Mouse (Mus musculus): ENCODE results near the gene Robo1.

Gene Robo1

GRCm38 (mm10) chr16:72737154-72737553, 429.0 kb downstream of the Robo1 start:
- peak; percentile 64 for DNase-seq (ENCODE audit: low spot score)

DNA sequence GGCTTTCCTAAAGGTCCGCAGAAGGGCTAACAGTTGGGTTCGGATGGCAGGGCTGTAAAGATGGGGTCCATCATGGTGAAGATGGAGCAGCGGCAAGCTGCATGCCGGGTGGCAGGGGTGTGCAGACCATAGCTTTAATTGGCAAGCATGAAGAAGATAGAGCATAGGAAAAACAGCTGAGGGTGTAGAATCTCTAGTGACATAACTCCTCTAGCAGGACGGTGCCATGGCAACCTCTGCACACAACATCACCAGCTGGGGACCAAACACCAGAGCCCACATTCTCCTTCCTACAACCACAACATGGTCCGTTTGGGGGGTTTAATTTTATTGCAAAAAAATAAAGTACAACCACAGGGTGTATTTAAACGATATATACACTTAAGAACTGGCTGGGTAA, 432.1 kb downstream of the Robo1 start:
- no peak for DNase-seq (ENCODE audit: low spot score)

DNA sequence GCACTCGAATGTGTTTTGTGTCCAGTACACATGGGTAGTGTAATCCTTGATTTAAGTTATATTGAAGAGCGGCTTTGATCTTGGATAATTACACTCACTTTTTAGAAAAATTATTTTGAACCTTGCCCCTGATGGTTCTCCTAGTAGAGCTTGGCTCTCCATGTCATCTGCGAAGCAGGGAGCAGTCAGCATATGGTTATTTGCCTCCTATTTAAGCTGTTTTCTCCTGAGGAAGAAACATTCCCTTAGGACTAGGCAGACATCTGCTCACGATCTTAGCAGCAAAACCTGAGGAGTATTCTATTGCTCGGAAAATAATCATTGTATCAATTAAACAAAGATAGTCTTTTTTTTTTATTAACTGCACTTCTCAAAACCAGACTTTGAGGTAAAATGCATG, 439.6 kb downstream of the Robo1 start:
- DNase-seq (ENCODE audit: low spot score) = no peak

GRCm38 (mm10) chr16:72765128-72765913, 457.2 kb downstream of the Robo1 start:
- DNase-seq (ENCODE audit: low spot score) = no peak

DNA sequence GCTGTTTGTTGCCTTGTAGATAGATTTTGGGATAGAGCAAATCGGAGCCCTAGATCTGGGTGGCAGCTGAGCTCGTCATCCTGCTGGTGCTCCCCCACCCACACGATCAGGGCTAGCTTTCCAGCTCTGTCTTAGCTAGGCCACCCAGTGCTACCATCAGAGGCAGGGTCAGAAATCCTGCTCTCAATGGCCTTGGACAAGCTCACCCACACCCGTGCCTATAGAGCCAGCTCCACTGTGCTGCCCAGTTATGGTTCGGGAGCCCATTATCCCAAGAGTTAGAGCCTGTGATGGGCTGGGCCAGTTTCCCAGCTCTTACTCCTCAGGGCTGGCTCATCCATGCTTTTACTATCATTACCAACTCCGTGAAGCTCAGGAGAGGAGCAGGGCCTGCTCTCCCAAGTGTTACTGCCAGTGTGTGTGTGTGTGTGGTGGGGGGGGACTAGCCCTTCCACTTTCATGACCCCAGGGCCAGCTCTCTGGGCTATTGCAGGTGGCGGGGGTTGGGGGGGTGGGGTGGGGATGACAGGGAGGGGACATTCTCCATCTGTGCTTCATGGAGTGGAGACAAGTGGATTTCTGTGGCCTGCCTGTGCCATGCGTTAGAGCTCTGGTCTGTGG, 461.2 kb downstream of the Robo1 start:
- DNase-seq (ENCODE audit: low spot score) = no peak

GRCm38 (mm10) chr16:72772348-72772747, 464.2 kb downstream of the Robo1 start:
- no peak for DNase-seq (ENCODE audit: low spot score)

GRCm38 (mm10) chr16:72773034-72773433, 464.9 kb downstream of the Robo1 start:
- DNase-seq (ENCODE audit: low spot score) = no peak

DNA sequence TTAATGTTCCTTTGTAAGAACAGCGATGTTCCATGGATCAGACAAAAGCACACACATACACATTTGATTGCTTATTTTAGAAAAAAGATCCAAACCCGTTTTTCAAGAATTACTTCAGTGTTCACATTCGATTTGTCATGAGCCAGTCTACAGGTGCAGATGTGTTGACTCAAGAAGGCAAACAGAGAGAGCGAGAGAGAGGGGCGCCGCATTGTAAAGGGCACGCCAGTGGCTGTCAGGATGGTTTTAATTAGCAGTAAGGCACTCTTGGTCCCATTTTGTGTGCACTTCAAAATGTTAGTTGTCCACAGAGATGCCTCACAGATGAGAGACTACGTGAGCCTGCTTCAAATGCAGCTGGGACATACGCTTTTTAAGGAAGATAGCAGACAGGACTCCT, 470.4 kb downstream of the Robo1 start:
- no peak for DNase-seq (ENCODE audit: low spot score)

- no peak for DNase-seq (ENCODE audit: low spot score)
These were observed 474.1 kb downstream of the Robo1 start for GRCm38 (mm10) chr16:72782171-72782570.

DNA sequence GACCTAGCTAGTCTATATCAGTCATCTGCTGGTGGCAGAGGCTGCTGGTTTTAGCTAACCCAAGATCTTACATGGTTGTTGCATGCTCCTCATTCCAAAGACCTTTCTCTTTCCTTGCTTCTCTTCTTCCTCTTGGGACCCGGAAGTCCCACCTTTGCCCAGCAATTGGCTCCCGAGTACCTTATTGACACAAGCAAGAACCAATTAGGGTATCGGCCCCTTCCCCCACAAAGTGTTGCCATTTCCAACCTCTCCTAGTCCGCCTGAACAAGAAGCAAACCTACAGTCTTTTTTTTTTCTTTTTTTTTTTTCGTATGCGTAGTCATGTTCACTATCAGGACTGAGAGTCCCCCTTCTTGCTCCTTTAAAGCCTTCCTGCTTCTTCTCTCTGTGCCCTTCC, 478.0 kb downstream of the Robo1 start:
- no peak for DNase-seq (ENCODE audit: low spot score)

DNA sequence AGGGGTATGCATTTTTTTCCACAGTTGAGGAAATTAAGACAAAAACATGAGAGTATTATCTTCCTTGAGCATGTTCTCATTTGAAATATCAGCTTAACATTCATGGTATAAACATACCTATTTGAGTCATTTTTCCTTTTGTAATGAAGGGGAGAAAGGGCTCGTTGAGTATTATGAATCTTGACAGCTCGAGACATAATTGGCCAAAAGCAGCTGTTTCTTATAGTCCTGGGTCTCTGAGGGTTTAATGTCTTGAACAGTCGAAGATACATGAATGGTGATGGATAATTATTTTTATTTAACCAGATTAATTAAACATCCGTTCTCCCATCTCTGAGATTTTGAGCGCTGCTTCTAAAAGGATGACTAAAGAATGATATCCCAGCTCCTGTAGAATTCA, 478.5 kb downstream of the Robo1 start:
- no peak for DNase-seq (ENCODE audit: low spot score)

DNA sequence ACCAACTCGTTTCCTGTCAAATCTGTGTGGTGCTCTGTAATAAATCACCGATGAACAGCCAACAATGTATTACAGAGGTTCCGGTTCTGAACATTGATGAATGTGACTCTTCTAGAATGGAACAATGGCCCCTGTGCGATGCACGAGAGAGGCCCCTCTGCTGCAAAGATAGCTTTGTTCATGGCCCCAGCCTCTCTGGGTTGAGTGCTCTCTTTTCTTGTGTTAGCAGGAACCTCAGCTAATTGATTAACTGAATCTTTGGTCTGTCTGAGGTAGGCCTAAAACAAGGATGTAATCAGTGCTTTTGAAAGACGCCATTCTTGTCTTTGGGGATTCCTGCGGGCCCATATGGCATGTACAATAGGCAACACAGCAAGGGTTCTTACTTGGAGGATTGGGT, 479.9 kb downstream of the Robo1 start:
- no peak for DNase-seq (ENCODE audit: low spot score)

DNA sequence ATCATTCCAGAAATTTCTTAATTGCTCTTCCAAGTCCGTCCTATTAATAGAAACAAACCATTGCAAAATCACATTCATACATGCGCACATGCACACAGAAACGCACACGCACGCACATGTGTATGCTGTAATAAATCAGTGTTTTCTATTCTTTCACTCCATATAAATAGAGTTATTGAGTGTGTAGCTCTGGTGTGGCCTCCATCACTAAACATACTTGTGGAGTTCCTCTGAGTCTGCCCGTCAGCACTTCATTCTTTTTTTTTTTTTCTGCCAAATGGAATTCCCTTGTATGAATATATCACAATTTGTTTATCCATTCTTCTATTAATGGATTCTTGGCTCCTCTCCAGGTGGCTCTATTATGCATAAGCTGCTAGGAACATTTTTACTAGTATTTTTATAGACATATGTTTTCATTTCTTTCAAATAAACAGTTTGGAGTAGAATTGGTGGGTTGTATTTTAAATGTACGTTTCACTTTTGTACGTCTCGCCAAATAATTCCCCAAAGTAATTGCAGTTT, 483.1 kb downstream of the Robo1 start:
- DNase-seq (ENCODE audit: low spot score) = no peak

DNA sequence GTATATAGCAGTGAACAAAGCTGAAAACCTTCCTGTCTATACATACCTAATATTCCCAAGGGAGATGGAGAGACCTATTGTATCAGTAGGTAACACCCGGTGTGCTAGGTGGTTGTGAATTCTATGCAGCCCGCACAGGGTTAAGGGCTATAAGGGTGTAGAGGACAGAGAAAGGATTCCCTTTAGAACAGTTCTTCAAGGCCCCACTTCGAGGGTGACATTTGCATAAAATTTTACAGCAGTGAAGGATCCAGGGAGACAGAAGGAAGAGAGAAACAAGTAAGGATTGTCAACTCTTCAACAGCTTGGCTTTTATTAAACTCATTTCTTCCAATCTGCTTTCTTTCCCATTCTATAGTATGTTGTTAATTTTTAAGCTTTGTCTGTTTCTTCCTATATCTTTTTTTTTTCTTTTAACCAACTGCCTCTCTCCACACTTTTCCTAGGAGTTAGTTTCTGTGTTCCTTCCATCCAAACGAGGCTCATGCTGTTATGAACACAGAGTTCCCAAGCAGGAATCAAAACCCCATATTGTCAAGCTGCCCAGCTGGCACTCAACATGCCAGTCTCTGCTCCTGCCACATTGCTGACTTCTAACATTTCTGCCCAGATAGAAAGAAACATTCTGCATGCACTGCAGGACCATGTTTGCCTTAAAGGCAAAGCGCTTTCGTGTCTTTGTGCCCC, 486.7 kb downstream of the Robo1 start:
- no peak for DNase-seq (ENCODE audit: low spot score)

DNA sequence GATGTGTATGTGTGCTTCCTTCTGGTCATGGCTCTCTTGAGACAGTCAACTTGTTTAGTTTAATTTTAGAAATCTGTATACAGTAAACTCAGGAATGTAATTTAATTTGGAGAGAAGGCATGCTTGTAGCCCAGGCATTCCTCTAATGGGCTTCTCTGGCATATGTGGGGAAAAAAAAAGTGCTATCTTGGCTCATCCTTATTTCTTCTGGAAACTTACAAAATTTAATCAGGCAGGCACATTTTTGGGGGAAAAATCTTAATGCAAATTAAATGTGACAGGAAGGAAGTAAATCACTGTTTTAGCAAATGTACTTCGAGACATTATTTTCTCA, 487.2 kb downstream of the Robo1 start:
- no peak for DNase-seq (ENCODE audit: low spot score)

GRCm38 (mm10) chr16:72798405-72798949, 490.4 kb downstream of the Robo1 start:
- no peak for DNase-seq (ENCODE audit: low spot score)

- DNase-seq (ENCODE audit: low spot score) = no peak
These were observed 492.1 kb downstream of the Robo1 start for GRCm38 (mm10) chr16:72800121-72800749.

DNA sequence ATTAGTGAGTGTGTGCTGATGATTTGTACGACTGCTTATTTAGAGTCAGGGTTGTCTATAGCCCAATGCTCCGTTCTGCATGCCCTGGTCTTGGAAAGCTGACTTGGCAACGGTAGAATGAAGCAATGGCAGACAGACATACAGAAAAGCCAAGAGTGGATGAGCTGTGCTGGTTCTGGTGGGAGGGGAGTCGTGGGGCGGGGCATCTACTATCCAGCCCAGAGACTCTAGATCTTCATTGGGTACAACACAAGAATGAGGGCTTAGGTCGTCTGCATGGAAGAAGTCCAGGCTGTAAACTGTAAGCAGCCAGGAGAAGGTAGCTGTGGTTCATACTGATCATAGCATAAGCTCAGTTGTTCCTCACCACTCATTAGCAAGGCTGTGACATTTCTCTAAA, 492.7 kb downstream of the Robo1 start:
- no peak for DNase-seq (ENCODE audit: low spot score)

GRCm38 (mm10) chr16:72808351-72808750, 500.2 kb downstream of the Robo1 start:
- no peak for DNase-seq (ENCODE audit: low spot score)

GRCm38 (mm10) chr16:72810942-72811341, 502.8 kb downstream of the Robo1 start:
- no peak for DNase-seq (ENCODE audit: low spot score)

DNA sequence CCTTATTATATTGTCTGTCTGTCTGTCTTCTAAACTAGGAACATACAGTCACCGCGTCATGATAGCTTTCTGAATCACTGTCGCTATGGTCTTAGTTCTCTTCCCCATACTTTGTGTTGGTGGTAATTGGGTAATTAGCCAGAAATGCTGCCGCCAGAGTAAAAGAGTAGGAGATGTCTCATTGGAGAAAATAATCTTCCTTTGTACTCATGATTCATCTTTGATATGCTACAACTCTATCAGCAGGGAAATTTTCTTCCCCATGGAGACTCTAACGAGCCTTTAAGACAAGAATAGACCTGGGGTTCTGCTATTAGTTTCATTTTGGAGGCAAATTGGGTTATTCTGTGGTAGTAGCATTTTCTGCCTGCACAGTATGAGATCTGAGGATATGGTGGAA, 503.4 kb downstream of the Robo1 start:
- no peak for DNase-seq (ENCODE audit: low spot score)

GRCm38 (mm10) chr16:72811908-72812307, 503.8 kb downstream of the Robo1 start:
- no peak for DNase-seq (ENCODE audit: low spot score)
